Mouse (Mus musculus) kidney, embryonic 16.5 days (tissue): Measurements from ENCODE around the gene Tdp1. TPM values are rescaled to one million over a fixed set of nuclear protein-coding genes. Genes with fewer than 3 reads are reported as not detected.

Experiments used
- ATAC-seq: fragments of 200-750 bp; cut with Nextera tagmentation; 2 replicates; pipeline ENCODE4 v1.8.0; 2017; ENCODE audit warnings: moderate TSS enrichment; ENCODE audit not compliant: low FRiP score, low TSS enrichment
- H3K27ac ChIP-seq: fragments of 300-500 bp; sonication (generic); 2 replicates; pipeline ENCODE4 v1.5.1; 2014; ENCODE audit warnings: low read length
- H3K27me3 ChIP-seq: fragments of 300-500 bp; sonication (generic); 2 replicates; pipeline ENCODE4 v1.6.1; 2014; ENCODE audit warnings: low read length, control low read depth, mixed read lengths; ENCODE audit not compliant: insufficient read depth
- H3K36me3 ChIP-seq: fragments of 300-500 bp; sonication (generic); 2 replicates; pipeline ENCODE4 v1.6.1; 2014; ENCODE audit warnings: low read length, control low read depth, mixed read lengths; ENCODE audit not compliant: insufficient read depth
- H3K4me1 ChIP-seq: fragments of 300-500 bp; sonication (generic); 2 replicates; pipeline ENCODE4 v1.6.1; 2014; ENCODE audit warnings: low read length, control low read depth, mixed read lengths; ENCODE audit not compliant: insufficient read depth
- H3K4me2 ChIP-seq: fragments of 300-500 bp; sonication (generic); replicated peaks from 2 replicates; pipeline ENCODE4 v1.6.1; 2014; ENCODE audit warnings: low read depth, low read length
- H3K4me3 ChIP-seq: fragments of 300-500 bp; sonication (generic); 2 replicates; pipeline ENCODE4 v1.5.1; 2014; ENCODE audit warnings: mild to moderate bottlenecking, low read length
- H3K9ac ChIP-seq: fragments of 300-500 bp; sonication (generic); replicated peaks from 2 replicates; pipeline ENCODE4 v1.6.1; 2014; ENCODE audit warnings: low read length
- H3K9me3 ChIP-seq: fragments of 300-500 bp; sonication (generic); 2 replicates; pipeline ENCODE4 v1.6.1; 2016; ENCODE audit warnings: low read length, control low read depth
- WGBS: fragments of 180-500 bp; shearing (Covaris S2); extraction: QIAGEN DNeasy Blood & Tissue Kit; methylation state at CpG from one replicate; pipeline ENCODE4 v1.1.7; 2014; 5-methylcytosine and 5-hydroxymethylcytosine counted together
- polyA plus RNA-seq: library from polyadenylated mRNA; unstranded; fragments of >200 nt; fragmentation: Nextera tagmentation; extraction: Ambion mirVana; gene quantifications from 2 replicates; pipeline ENCODE4 v1.2.1, GENCODE M21; 2015

Gene Tdp1
- polyA plus RNA-seq, result 61.7 and 66.4 TPM in 2 replicates

DNA sequence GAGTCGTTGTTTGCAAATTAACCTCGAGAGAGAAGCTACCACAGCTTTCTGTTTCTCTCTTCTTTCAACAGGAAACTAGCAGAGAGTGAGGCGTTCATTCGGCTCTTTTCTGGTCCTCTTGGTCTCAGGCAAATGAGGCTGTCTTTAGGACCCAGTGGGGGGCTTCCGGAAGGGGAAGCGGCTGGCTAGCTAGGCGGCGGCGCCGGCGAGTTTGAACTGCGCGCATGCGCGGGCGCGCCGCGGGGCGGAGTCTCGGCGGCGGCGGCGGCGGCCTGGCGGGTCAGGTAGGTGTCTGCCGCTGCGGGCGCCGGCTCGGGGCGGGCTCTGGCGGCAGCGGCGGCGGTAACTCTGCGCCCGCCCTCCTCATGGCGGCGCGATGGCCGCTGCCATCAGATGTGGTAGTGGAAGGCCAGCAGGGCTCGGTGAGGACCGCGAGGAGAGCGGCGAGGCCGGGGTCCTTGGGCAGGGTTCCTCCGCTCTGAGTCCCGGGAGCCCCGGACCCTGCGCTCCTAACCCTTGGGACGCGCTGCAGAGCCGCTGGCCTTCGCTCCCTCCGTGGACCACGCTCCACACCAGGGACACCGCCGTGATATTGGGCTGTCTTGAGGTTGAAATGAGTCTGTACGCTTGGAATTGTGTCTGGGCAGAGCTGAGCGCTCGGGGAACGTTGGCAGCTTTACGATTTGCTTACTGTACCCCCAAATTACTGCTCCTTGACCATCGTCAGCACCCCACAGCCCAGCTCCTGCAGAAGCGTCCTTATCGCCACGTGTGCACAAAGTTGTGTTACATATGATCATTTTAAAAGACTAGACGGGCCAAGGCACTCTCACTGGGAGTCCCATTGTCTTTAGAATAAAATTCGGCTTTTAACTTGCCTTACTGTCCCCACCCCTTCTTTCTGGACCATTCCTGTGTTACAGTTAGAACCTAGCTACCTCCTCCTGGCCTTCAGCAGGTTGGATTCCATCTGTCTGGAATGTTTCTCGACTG lies at the start of gene Tdp1, which contains the start of gene Efcab11:
Gene Tdp1 (plus strand): TSS at position 249 of the 993 bp plus-strand sequence.
Gene Efcab11 (minus strand): TSS at position 171 of the 993 bp plus-strand sequence.
- WGBS, result 0% methylated on average over 63 of the region's 73 CpGs
- peak within 1 kb of the TSS; percentile 66 for H3K4me3 ChIP-seq
- H3K9ac ChIP-seq, result peak within 1 kb of the TSS; percentile 90
- 0 out of 2 replicates have a peak, but pooled peaks cover 4% of the 10 kb centered on the region for H3K36me3 ChIP-seq
- peak; percentile 92 for ATAC-seq
- peaks cover 19% of the 10 kb centered on the region for H3K4me1 ChIP-seq
- peak within 1 kb of the TSS; percentile 87 for H3K27ac ChIP-seq
- H3K27me3 ChIP-seq, result no peaks in the 10 kb centered on the region
- no peaks in the 10 kb centered on the region for H3K9me3 ChIP-seq
- H3K4me2 ChIP-seq, result peak within 1 kb of the TSS; percentile 97

GRCm38 (mm10) chr12:99836404-99837131 lies 47.7 kb upstream of the Tdp1 start:
- H3K4me3 ChIP-seq, result no peak overlapping the region
- H3K9me3 ChIP-seq, result peaks cover 5% of the 10 kb centered on the region; the same call in 1 of the 2 replicates
- WGBS, result 56% methylated on average over 20 of the region's 20 CpGs
- H3K4me1 ChIP-seq, result peaks cover 12% of the 10 kb centered on the region; the same call in 1 of the 2 replicates
- peak; percentile 74 for ATAC-seq
- H3K36me3 ChIP-seq, result peaks cover 3% of the 10 kb centered on the region; the same call in 1 of the 2 replicates
- no peak overlapping the region for H3K9ac ChIP-seq
- H3K4me2 ChIP-seq, result peak overlapping the region; percentile 21
- H3K27me3 ChIP-seq, result no peaks in the 10 kb centered on the region
- H3K27ac ChIP-seq, result peak overlapping the region; percentile 43

- Histone ChIP-seq H3K4me3 (no peak overlapping the region), H3K36me3 (peaks cover 3% of the 10 kb centered on the region; the same call in 1 of the 2 replicates), H3K4me1 (peaks cover 12% of the 10 kb centered on the region; the same call in 1 of the 2 replicates), H3K27me3 (no peaks in the 10 kb centered on the region), H3K9ac (no peak overlapping the region), H3K9me3 (peaks cover 5% of the 10 kb centered on the region; the same call in 1 of the 2 replicates), H3K4me2 (no peak overlapping the region), H3K27ac (no peak overlapping the region)
- 83% methylated on average over 5 of the region's 5 CpGs for WGBS
- ATAC-seq, result no peak
Observed at GRCm38 (mm10) chr12:99837528-99837927, 46.8 kb upstream of the Tdp1 start.

DNA sequence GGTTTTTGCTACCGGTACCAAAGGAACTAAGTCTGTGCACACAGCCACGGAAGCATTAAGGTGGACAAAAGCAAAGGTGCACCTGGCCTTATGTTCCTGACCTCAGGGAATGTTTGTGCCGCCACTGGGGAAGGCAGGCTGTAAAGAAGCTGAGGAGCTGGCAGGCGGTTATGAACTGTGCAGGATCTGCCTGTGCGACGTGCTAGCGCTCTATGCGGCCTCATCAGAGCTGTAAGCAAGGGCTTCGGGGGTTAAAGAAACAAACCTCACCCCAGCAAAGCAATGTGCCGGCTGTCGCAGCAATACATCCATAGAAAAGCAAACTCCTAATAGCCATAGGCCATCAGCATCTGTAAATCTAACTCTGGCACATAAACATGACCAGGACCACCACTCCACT lies 46.2 kb upstream of the Tdp1 start:
- 0 out of 2 replicates have a peak, but pooled peaks have one; percentile 51 for ATAC-seq
- Histone ChIP-seq H3K27ac (no peak overlapping the region), H3K4me1 (peaks cover 12% of the 10 kb centered on the region; the same call in 1 of the 2 replicates), H3K36me3 (peaks cover 3% of the 10 kb centered on the region; the same call in 1 of the 2 replicates), H3K4me2 (no peak overlapping the region), H3K27me3 (no peaks in the 10 kb centered on the region), H3K9me3 (peaks cover 5% of the 10 kb centered on the region; the same call in 1 of the 2 replicates), H3K4me3 (no peak overlapping the region), H3K9ac (no peak overlapping the region)
- WGBS, result 37% methylated on average over 11 of the region's 11 CpGs

GRCm38 (mm10) chr12:99838703-99839102 lies 45.6 kb upstream of the Tdp1 start:
- ATAC-seq, result no peak
- Histone ChIP-seq H3K4me1 (peaks cover 12% of the 10 kb centered on the region; the same call in 1 of the 2 replicates), H3K4me3 (no peak overlapping the region), H3K9me3 (no peaks in the 10 kb centered on the region), H3K27ac (no peak overlapping the region), H3K4me2 (no peak overlapping the region), H3K9ac (no peak overlapping the region), H3K36me3 (no peaks in the 10 kb centered on the region), H3K27me3 (no peaks in the 10 kb centered on the region)
- 78% methylated on average over 9 of the region's 14 CpGs for WGBS

DNA sequence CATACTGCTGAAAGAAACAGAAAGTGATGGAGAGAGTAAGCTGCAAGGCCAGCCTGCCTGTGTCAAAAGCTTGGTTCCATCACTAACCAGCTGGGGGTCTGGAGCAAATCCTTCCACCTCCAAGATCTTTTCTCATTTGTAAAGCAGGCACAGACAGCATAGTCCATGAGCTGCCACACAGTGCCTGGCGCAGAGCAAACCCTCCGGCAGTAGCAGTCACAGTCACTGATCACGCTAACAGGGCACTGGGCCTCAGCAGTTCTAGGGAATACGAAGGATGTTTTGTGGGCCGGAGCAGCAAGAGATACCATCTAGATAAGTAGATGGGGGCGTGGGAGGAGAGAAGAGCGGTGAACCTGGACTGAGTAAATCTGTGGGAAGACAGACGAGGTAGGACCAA lies 39.4 kb upstream of the Tdp1 start:
- 48% methylated on average over 8 of the region's 8 CpGs for WGBS
- 0 out of 2 replicates have a peak, but pooled peaks have one; percentile 57 for ATAC-seq
- Histone ChIP-seq H3K27me3 (no peaks in the 10 kb centered on the region), H3K4me2 (no peak overlapping the region), H3K36me3 (no peaks in the 10 kb centered on the region), H3K27ac (no peak overlapping the region), H3K9ac (no peak overlapping the region), H3K4me3 (no peak overlapping the region), H3K9me3 (no peaks in the 10 kb centered on the region), H3K4me1 (0 out of 2 replicates have a peak, but pooled peaks cover 4% of the 10 kb centered on the region)

- no peaks in the 10 kb centered on the region for H3K9me3 ChIP-seq
- no peaks in the 10 kb centered on the region for H3K36me3 ChIP-seq
- H3K27ac ChIP-seq, result no peak overlapping the region
- no peak overlapping the region for H3K4me2 ChIP-seq
- no peak for ATAC-seq
- H3K4me3 ChIP-seq, result no peak overlapping the region
- H3K9ac ChIP-seq, result no peak overlapping the region
- WGBS, result 85% methylated on average over 2 of the region's 2 CpGs
- H3K27me3 ChIP-seq, result no peaks in the 10 kb centered on the region
- H3K4me1 ChIP-seq, result 0 out of 2 replicates have a peak, but pooled peaks cover 1% of the 10 kb centered on the region
Observed at GRCm38 (mm10) chr12:99849996-99850395, 34.3 kb upstream of the Tdp1 start.

DNA sequence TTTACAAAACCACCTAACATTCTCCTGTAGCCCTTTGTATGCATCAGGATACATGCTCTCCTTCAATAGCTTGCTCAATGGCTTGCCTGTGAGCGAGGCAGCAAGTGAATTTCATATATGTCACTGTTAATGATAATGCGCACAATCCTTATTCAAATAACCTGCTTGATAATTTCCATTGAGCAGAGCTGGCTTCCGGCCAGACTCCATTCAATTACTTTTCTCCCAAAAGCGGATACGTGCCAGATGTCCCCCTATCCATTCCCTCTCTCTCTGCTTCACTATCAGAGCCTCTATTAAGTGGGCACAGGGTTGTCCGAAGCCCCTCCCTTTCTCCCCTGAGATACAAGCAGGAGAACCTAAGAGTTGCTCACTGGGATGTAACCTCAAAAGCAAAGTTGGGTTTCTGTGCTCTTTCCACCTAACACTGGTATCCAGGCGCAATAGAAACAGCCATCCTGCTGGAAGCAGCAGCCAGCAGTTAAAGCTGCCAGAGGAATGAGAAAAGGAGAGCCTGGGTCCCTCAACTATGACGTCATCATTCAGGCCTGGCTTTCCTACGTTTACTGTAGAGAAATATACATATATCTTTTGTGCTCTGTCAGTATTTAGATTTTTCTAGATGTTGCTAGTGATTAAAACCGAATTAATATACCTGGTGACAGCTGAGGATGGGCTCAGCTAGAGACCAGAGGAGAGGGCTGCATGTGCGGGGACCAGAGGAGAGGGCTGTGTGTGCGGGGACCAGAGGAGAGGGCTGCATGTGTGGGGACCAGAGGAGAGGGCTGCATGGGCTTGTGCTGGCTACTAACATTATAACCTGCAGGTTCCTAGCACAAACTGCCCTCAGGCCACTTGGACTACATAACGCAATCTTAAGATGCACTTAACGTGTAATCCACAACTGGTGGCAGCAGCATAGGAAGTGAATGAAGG lies 30.7 kb upstream of the Tdp1 start:
- no peak overlapping the region for H3K4me2 ChIP-seq
- H3K27ac ChIP-seq, result no peak overlapping the region
- H3K9ac ChIP-seq, result no peak overlapping the region
- H3K4me1 ChIP-seq, result no peaks in the 10 kb centered on the region
- no peak for ATAC-seq
- no peaks in the 10 kb centered on the region for H3K36me3 ChIP-seq
- H3K27me3 ChIP-seq, result no peaks in the 10 kb centered on the region
- 84% methylated on average over 14 of the region's 14 CpGs for WGBS
- H3K9me3 ChIP-seq, result no peaks in the 10 kb centered on the region
- H3K4me3 ChIP-seq, result no peak overlapping the region
